Mouse (Mus musculus) right cerebral cortex, adult 2 months (tissue): ENCODE measurements at regions not wholly inside any gene's neighbourhood (a gene's known extent, or its start where the extent isn't known, plus 50 kb on each side); places are given as distances from the start of the nearest gene placed in this dataset.

Source experiments
- DNase-seq, 2 experiments: peaks; one replicate each; pipeline ENCODE4 v3.0.0; 2021 to 2022; ENCODE audit warnings: low spot score in 2 of 2

GRCm38 (mm10) chr6:66012675-66013074 is 60.3 kb downstream of the 4930544G11Rik start:
- DNase-seq, result no peak

GRCm38 (mm10) chr6:66023531-66023930 is 71.1 kb downstream of the 4930544G11Rik start:
- no peak for DNase-seq

- no peak for DNase-seq
Measured at GRCm38 (mm10) chr6:66036789-66037188, 84.4 kb downstream of the 4930544G11Rik start.

GRCm38 (mm10) chr6:66051852-66052251 is 99.4 kb downstream of the 4930544G11Rik start:
- no peak for DNase-seq

- DNase-seq, result no peak
Measured at GRCm38 (mm10) chr6:66052386-66052785, 100.0 kb downstream of the 4930544G11Rik start.

- no peak for DNase-seq
Measured at GRCm38 (mm10) chr6:66053197-66053596, 100.8 kb downstream of the 4930544G11Rik start.

- no peak for DNase-seq
Measured at GRCm38 (mm10) chr6:66068874-66069273, 116.5 kb downstream of the 4930544G11Rik start.

- no peak for DNase-seq
Measured at GRCm38 (mm10) chr6:66077445-66077844, 125.0 kb downstream of the 4930544G11Rik start.

- no peak for DNase-seq
Measured at GRCm38 (mm10) chr6:66078769-66079168, 126.4 kb downstream of the 4930544G11Rik start.

- peak; percentile 2 to 14 for DNase-seq
Measured at GRCm38 (mm10) chr6:66101555-66102071, 149.2 kb downstream of the 4930544G11Rik start.

GRCm38 (mm10) chr6:66114366-66114765 is 162.0 kb downstream of the 4930544G11Rik start:
- DNase-seq, result no peak

GRCm38 (mm10) chr6:66121479-66122183 is 169.2 kb downstream of the 4930544G11Rik start:
- no peak for DNase-seq

GRCm38 (mm10) chr6:66124292-66124691 is 171.9 kb downstream of the 4930544G11Rik start:
- DNase-seq, result no peak

GRCm38 (mm10) chr6:66151786-66152185 is 199.4 kb downstream of the 4930544G11Rik start:
- DNase-seq, result no peak

- DNase-seq, result no peak
Measured at GRCm38 (mm10) chr6:66154831-66155230, 202.4 kb downstream of the 4930544G11Rik start.

- no peak for DNase-seq
Measured at GRCm38 (mm10) chr6:66160805-66161204, 208.4 kb downstream of the 4930544G11Rik start.

- DNase-seq, result no peak
Measured at GRCm38 (mm10) chr6:66168913-66169312, 216.5 kb downstream of the 4930544G11Rik start.

GRCm38 (mm10) chr6:66197990-66198389 is 245.6 kb downstream of the 4930544G11Rik start:
- no peak for DNase-seq

- DNase-seq, result no peak
Measured at GRCm38 (mm10) chr6:66200136-66200790, 247.9 kb downstream of the 4930544G11Rik start.

- no peak for DNase-seq
Measured at GRCm38 (mm10) chr6:66206197-66206925, 254.0 kb downstream of the 4930544G11Rik start.

GRCm38 (mm10) chr6:66217543-66217942 is 265.1 kb downstream of the 4930544G11Rik start:
- DNase-seq, result no peak

GRCm38 (mm10) chr6:66224164-66224903 is 271.9 kb downstream of the 4930544G11Rik start:
- no peak for DNase-seq
